Mouse (Mus musculus): ENCODE measurements around the gene Zfp61.

The Zfp61 gene

DNA sequence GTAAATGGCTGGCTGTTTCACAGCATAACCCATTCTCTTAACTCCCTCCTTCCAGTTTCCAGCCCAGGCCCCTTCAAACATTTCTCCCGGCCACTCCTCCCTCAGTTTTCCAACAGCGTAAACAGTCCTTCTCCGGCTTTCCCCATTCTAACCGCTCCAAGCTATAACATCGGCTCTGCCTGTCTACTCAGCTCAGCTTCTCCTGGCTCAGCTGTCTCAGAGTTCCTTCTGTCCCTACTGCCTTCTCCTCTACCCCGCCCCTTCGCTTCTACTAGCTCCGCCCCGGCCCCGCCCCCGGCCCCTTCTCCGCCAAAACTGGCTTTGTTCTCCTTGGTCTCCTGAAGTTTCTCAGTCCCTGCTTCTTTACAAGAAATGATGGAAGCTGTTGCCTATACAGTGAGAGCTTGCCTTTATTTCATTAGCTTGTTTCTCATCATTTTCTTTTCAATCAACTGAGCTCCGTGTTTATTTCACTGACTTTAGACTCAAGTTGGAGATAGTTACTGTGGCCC is at the start of gene Zfp61:
Gene Zfp61 (minus strand): TSS at position 462 of the 512 bp plus-strand sequence.
- in situ Hi-C loops (cut with MboI; ENCODE audit: low sequenced_read_pairs) = no loop called here

DNA sequence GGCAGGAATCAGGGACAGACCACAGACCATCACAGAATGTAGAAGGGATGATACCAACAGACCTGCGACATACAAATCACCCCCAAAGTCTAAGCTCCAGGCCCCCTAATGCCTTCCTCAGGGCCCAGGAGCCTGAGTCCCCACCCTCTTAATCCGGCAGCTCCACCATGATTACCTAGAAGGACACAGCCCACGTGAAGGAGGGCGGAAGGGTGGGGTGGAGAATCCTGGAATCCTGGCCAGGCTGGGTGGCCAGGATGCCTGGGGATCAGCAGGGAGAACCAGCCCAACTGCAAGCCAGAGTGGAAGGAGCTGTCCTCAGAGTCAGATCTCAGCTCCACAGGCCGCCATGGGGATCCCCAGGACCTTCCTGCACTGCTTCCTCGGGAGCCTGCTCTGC is 47.9 kb upstream of the Zfp61 start, which contains the start of gene Lypd5:
Gene Lypd5 (plus strand): TSS at position 301 of the 400 bp plus-strand sequence.
- in situ Hi-C loops (cut with MboI; ENCODE audit: low sequenced_read_pairs) = no loop called here

DNA sequence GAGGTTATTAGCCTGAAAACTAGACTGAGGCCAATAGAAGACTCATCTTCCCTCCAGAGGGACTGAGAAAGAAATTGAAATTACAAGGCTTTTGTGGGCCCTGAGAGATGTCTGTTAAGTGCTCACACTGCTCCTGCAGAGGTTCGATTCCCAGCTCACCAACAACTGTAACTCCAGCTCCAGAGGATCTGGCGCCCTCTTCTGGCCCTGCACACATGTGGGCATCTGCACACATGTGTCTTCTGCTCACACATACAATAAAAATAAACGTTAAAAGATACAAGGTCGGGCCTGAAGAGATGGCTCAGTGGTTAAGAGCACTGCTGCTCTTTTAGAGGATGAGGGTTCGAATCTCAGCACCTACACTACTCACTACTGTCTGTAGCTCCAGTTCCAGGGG is 45.4 kb upstream of the Zfp61 start:
- in situ Hi-C loops (cut with MboI; ENCODE audit: low sequenced_read_pairs) = no loop called here

DNA sequence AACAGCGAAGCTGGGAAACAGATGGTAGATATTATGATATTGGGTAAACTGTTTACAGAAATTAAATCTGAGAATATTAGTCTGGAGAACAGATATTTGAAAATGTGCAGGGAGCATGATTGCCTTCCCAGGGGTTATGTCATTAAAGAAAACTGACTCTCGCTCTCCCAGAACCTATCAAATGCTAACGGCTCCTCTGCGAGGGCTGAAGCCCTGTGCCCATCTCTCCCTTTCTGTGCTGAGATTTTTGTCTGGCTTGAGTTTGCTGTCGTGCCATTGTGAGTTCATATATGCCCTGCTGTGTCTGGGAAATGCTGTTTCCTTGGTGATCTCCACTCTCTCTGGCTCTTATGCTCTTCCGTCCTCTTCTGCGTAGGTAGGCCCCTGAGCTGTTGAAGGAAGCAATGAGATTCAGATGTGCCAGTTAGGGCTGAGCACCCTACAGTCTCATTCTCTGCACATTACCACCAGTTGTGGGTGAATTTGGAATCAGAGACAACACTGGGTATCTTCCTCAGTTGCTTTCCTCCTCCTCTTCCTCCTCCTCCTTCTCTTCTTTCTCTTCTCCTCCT is 42.8 kb upstream of the Zfp61 start:
- in situ Hi-C loops (cut with MboI; ENCODE audit: low sequenced_read_pairs) = no loop called here

DNA sequence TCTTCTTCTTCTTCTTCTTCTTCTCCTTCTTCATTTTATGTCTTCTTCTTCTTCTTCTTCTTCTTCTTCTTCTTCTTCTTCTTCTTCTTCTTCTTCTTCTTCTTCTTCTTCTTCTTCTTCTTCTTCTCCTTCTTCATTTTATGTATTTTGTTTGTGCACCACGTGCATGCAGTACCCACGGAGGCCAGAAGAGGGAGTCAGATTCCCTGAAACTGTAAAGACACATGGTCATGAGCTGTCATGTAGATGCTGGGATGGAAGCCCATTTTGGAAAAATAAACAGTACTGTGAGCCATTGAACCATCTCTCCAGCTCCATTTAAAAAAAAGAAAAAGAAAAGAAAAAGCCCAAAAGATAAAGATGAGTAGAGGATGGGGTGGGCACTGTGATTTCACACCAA is 37.2 kb upstream of the Zfp61 start:
- in situ Hi-C loops (cut with MboI; ENCODE audit: low sequenced_read_pairs) = no loop called here

DNA sequence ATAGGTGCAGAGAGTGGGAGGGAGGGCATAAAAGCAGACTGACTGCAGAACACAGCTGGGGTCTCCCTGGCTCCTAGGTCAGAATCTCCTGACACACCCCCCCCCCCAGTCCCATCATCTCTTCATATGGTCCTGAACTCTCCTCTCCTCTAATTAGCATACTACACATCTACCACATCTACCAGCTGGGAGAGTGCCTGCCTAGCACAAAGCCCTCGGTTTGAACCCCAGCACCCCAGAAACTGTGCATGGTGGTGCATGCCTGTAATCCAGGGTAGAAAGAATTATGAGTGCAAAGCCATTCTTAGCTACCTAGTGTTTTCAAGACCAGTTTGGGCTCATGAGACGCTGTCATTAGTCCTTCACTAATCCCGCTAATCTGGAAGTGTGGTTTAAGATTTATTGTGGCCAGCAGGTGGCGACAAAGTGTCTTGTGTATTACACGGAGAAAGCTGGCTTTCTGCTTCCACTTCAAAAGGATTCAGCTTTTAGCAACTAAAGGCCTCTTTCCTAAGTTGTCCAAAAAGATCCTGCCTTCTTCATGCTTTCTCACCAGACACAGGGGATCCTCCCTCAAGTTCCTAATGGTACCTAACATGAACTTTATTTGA is 34.8 kb upstream of the Zfp61 start:
- in situ Hi-C loops (cut with MboI; ENCODE audit: low sequenced_read_pairs) = no loop called here

- in situ Hi-C loops (cut with MboI; ENCODE audit: low sequenced_read_pairs) = no loop called here
These were observed 32.4 kb upstream of the Zfp61 start, which contains the start of gene Tescl for GRCm38 (mm10) chr7:24333304-24333986. TSS of gene Tescl (minus strand) at chr7:24333936.

- in situ Hi-C loops (cut with MboI; ENCODE audit: low sequenced_read_pairs) = no loop called here
These were observed 26.4 kb upstream of the Zfp61 start for GRCm38 (mm10) chr7:24327281-24327975.

- in situ Hi-C loops (cut with MboI; ENCODE audit: low sequenced_read_pairs) = no loop called here
These were observed 25.5 kb upstream of the Zfp61 start for GRCm38 (mm10) chr7:24326273-24327135.

- in situ Hi-C loops (cut with MboI; ENCODE audit: low sequenced_read_pairs) = no loop called here
These were observed 24.7 kb upstream of the Zfp61 start for GRCm38 (mm10) chr7:24325675-24326128.

DNA sequence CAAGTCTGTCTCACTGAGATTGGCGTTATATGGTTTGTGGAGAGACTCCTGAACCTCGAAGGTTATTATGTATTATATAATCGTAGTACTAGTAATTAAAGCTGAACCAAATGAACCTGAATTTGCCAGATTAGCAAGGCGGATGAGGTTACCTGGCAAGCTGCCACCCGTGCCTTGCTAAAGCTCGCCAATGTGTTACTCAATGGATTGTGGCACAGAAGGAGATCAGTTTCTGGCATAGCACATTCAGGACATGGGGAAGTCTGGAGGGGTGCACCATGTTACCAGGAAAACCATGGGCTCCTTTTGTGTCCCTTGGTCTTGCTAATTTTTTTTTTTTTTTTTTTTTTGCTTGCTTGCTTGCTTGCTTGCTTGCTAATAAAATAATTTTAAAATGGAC is 24.2 kb upstream of the Zfp61 start:
- in situ Hi-C loops (cut with MboI; ENCODE audit: low sequenced_read_pairs) = no loop called here

GRCm38 (mm10) chr7:24322593-24322992 is 21.6 kb upstream of the Zfp61 start:
- in situ Hi-C loops (cut with MboI; ENCODE audit: low sequenced_read_pairs) = no loop called here

GRCm38 (mm10) chr7:24318942-24319341 is 17.9 kb upstream of the Zfp61 start:
- in situ Hi-C loops (cut with MboI; ENCODE audit: low sequenced_read_pairs) = no loop called here

DNA sequence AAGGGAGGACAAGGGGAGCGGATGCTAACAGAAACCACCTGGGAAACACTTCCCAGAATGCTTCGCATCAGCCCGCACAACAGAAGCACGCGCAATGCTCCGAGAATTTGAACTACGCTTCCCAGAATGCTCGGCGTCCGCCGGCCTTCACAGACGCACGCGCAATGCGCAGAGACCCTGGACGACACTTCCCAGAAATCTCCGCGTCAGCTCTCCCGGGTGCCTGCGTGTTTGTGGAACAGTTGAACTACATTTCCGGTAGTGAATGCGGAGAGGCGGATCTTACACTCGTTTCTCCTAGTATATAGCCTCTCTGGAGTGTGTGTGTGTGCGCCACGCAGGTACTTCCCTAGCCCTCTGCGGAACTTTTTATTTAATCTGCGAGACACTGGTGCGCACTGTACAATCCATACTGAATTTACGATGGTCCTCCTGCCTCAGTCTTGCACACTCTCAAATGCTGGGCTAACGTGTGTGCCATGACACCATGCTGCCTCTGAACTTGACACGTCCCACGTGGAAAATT is 15.6 kb upstream of the Zfp61 start, which contains the start of gene Zfp94:
Gene Zfp94 (minus strand): TSS at position 100 of the 526 bp plus-strand sequence.
- in situ Hi-C loops (cut with MboI; ENCODE audit: low sequenced_read_pairs) = no loop called here

GRCm38 (mm10) chr7:24315726-24316566 is 14.9 kb upstream of the Zfp61 start:
- in situ Hi-C loops (cut with MboI; ENCODE audit: low sequenced_read_pairs) = no loop called here

DNA sequence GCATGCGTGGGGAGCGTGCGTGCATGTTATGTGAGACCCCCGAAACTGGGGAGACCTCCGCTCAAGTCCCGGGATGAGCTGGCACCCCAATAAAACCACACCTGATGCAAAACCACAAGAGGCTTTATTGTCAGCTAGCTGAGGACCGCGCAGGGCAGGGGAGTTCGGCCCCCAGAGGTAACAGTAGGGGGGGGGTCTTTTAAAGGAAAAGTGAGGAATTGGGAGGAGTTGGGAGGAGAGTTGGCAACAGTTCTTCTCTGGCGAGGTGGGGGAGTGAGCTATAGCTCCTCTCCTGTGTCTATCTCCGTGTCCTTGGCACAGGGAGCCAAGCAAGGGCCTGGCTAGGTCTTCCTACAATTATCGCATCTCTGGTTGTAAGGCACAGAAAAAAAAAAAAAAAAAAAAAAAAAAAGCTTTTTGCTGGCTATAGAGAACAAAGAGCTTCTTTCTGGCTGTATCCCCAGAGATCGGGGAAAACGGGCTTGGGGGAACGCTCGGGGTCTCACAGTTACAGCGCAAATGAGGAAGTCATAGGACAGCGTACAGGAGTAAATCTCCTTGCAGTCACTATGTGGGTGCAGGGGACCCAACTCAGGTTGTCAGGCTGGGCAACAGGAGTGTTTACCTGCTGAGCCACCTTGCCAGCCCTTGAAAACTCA is 1.1 kb downstream of the Zfp61 start:
- in situ Hi-C loops (cut with MboI; ENCODE audit: low sequenced_read_pairs) = loop anchor here (25.0 kb wide), 1 partner anchor 138 kb away; no protein-coding TSS in a partner anchor

DNA sequence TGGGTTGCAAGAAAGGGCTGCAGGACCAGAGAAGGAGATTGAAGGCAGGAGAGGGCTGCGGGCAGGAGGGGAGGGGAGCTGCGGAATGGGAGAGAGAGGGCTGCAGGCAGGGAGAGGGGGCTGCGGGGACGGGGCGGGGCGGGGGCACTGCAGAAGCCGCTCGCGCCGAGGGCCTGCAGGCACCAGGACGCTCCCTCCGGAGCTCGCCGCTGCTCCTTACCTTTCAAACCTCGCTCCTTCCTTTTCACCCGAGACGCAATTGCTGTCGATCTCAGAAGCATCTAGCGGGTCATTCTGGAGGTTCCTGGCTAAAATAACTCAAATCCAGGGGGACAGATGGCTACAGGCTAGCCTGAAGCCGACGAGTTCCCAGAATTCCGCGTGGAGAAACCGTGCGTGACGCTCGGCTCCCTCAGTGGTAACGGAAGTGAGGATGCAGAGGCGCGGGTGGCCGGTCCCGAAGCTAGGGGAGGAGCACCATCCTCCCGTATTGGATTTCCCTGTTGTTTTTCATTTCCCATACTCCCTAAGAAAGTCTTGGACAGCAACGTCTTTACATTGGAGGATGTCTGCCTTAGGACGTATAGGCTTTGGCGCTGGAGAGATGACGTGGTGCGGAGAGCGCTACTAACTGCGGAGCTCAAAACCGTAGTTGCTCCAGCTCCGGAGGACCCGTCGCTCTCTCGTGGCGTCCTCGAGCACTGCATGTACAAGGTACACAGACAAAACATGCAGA is 1.9 kb downstream of the Zfp61 start:
- in situ Hi-C loops (cut with MboI; ENCODE audit: low sequenced_read_pairs) = loop anchor here (25.0 kb wide), 1 partner anchor 137 kb away; no protein-coding TSS in a partner anchor

DNA sequence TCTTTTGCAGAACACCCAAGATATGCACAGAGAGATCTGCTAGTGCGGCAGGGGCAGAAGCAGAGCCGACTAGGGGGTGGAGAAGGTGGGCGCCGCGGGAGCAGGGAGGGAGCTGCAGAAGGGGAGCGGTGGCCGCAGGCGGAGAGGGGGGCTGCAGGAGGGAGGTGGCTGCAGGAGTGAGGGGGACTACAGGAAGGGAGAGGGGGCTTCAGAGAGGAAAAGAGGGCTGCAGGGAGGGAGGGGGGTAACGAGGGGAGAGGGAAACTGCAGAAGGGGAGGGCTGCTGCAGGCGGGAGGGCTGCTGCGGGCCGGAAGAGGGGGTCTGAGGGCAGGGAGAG is 2.4 kb downstream of the Zfp61 start:
- in situ Hi-C loops (cut with MboI; ENCODE audit: low sequenced_read_pairs) = loop anchor here (25.0 kb wide), 1 partner anchor 136 kb away; no protein-coding TSS in a partner anchor
